Mouse (Mus musculus): ENCODE measurements around the gene Dusp6. TPM values are rescaled to one million over a fixed set of nuclear protein-coding genes. Genes with fewer than 3 reads are reported as not detected.
A peak's percentile ranks its signal among the peaks of the same experiment; 100 is the strongest.

Dusp6 gene
- total RNA-seq, 1 experiment: 83.0 TPM

DNA sequence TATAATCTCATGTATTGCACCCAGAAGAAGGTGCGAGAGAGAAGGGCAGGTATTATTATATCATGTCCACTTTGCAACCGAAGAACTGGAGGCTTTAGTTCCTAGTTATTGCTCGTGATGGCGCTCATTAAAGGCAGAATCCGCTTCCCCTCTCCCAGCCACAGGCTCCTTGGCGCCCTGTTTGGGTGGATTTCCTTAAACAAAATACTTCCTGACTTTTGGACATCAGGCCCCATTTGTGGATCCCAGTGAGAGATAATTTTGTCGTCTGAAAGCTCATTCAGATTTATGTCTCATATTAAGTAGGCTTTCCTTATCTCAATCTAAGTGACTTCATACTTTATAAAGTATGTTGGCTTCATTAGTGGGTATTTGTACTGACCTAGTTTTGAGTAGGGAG is 23.2 kb downstream of the Dusp6 start:
- Histone ChIP-seq H3K9ac (ENCODE audit: insufficient read depth, low read depth, low read length, poor library complexity, severe bottlenecking) (no peak overlapping the region), H3K36me3 (ENCODE audit: control insufficient read depth, insufficient read depth, low read length, poor library complexity, severe bottlenecking) (no peaks in the 10 kb centered on the region), H3K27ac (ENCODE audit: insufficient read depth, low read depth, low read length, poor library complexity, severe bottlenecking) (no peak overlapping the region), H3K9me3 (ENCODE audit: control insufficient read depth, insufficient read depth, low read depth, low read length) (no peaks in the 10 kb centered on the region), H3K4me1 (ENCODE audit: control insufficient read depth in 2 of 2, insufficient read depth in 2 of 2, low read length in 2 of 2, poor library complexity in 1 of 2) (peaks cover 2 to 29% of the 10 kb centered on the region in 2 experiments; a peak in 2 of 4 replicates), H3K4me3 (ENCODE audit: insufficient read depth in 1 of 2, low read depth in 1 of 2, low read length in 2 of 2, poor library complexity in 1 of 2, severe bottlenecking in 1 of 2) (no peak overlapping the region)
- in situ Hi-C loops (cut with MboI; ENCODE audit: low sequenced_read_pairs in 2 of 2, unreplicated experiment in 2 of 2): no loop called here
- no peak for DNase-seq (ENCODE audit: low read depth, low spot score)
- TF ChIP-seq CHD2 (IDR thresholded peaks at IDR 0.05; ENCODE audit: low read depth, low read length) (no peak), MAFK (IDR thresholded peaks at IDR 0.05; ENCODE audit: insufficient read depth, low read depth, low read length) (no peak)

DNA sequence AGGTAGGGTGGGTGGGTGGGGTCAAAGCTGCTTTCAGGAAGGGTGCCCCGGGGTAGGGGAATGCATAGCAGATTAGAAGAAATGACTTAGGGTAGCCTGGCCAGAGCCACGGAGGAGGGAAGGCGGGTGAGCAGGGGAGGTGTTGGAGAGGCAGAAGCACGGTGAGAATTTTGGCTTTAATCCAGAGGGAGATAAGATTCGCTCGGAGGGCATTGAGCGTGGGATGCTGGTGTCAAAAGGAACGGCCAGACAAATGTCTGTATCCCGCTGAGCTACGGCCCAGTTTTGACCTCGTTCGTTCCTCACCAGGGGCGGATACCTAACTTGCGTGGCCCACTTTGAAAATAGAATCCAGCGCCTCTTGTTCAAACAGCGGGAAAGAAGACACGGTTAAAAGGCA is 23.8 kb downstream of the Dusp6 start:
- Histone ChIP-seq H3K4me1 (ENCODE audit: control insufficient read depth in 2 of 2, insufficient read depth in 2 of 2, low read length in 2 of 2, poor library complexity in 1 of 2) (peaks cover 2 to 29% of the 10 kb centered on the region in 2 experiments; a peak in 2 of 4 replicates), H3K36me3 (ENCODE audit: control insufficient read depth, insufficient read depth, low read length, poor library complexity, severe bottlenecking) (no peaks in the 10 kb centered on the region), H3K9me3 (ENCODE audit: control insufficient read depth, insufficient read depth, low read depth, low read length) (no peaks in the 10 kb centered on the region), H3K9ac (ENCODE audit: insufficient read depth, low read depth, low read length, poor library complexity, severe bottlenecking) (no peak overlapping the region), H3K4me3 (ENCODE audit: insufficient read depth in 1 of 2, low read depth in 1 of 2, low read length in 2 of 2, poor library complexity in 1 of 2, severe bottlenecking in 1 of 2) (peak overlapping the region in 1 of 2 experiments; percentile 9; a peak in 1 of 4 replicates), H3K27ac (ENCODE audit: insufficient read depth, low read depth, low read length, poor library complexity, severe bottlenecking) (no peak overlapping the region; the same call in 1 of the 2 replicates)
- DNase-seq (ENCODE audit: low read depth, low spot score): no peak
- TF ChIP-seq ZC3H11A (IDR thresholded peaks at IDR 0.05; ENCODE audit: borderline replicate concordance, low read depth, low read length) (no peak), CHD2 (IDR thresholded peaks at IDR 0.05; ENCODE audit: low read depth, low read length) (no peak), HCFC1 (IDR thresholded peaks at IDR 0.05; ENCODE audit: borderline replicate concordance, insufficient read depth, low read length) (no peak), MAFK (IDR thresholded peaks at IDR 0.05; ENCODE audit: insufficient read depth, low read depth, low read length) (no peak), ZNF384 (IDR thresholded peaks at IDR 0.05; ENCODE audit: low read depth, low read length) (no peak)
- in situ Hi-C loops (cut with MboI; ENCODE audit: low sequenced_read_pairs in 2 of 2, unreplicated experiment in 2 of 2): no loop called here

DNA sequence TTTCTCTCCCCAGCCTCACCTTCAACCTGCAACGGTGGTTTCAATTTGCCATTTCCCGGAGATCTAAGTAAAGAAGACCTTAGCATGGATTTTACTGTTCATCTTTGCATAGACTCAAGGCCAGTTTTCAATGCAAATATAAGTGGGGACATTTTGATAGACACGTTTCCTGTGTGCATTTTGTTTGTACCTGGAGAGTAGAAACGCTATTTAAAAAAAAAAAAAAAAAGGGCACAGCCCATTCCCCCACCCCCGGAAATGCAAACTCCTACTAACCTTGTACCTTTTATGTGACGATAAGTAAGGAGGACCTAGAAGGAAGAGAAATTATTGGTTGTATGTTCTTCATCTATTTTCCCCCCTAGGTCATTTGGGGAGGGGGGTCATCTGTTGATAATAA is 24.2 kb downstream of the Dusp6 start:
- H3K4me1 ChIP-seq (ENCODE audit: control insufficient read depth in 2 of 2, insufficient read depth in 2 of 2, low read length in 2 of 2, poor library complexity in 1 of 2): peaks cover 2 to 29% of the 10 kb centered on the region in 2 experiments; a peak in 2 of 4 replicates
- H3K4me3 ChIP-seq (ENCODE audit: insufficient read depth in 1 of 2, low read depth in 1 of 2, low read length in 2 of 2, poor library complexity in 1 of 2, severe bottlenecking in 1 of 2): peak overlapping the region in 1 of 2 experiments; percentile 9; a peak in 1 of 4 replicates
- H3K9me3 ChIP-seq (ENCODE audit: control insufficient read depth, insufficient read depth, low read depth, low read length): no peaks in the 10 kb centered on the region
- in situ Hi-C loops (cut with MboI; ENCODE audit: low sequenced_read_pairs in 2 of 2, unreplicated experiment in 2 of 2): no loop called here
- H3K27ac ChIP-seq (ENCODE audit: insufficient read depth, low read depth, low read length, poor library complexity, severe bottlenecking): no peak overlapping the region; the same call in 1 of the 2 replicates
- DNase-seq (ENCODE audit: low read depth, low spot score): no peak
- no peaks in the 10 kb centered on the region for H3K36me3 ChIP-seq (ENCODE audit: control insufficient read depth, insufficient read depth, low read length, poor library complexity, severe bottlenecking)
- peak; percentile 48 for TF ChIP-seq ZNF384 (IDR thresholded peaks at IDR 0.05; ENCODE audit: low read depth, low read length)
- no peak for TF ChIP-seq MAFK (IDR thresholded peaks at IDR 0.05; ENCODE audit: insufficient read depth, low read depth, low read length)
- no peak for TF ChIP-seq CHD2 (IDR thresholded peaks at IDR 0.05; ENCODE audit: low read depth, low read length)
- no peak for TF ChIP-seq HCFC1 (IDR thresholded peaks at IDR 0.05; ENCODE audit: borderline replicate concordance, insufficient read depth, low read length)
- H3K9ac ChIP-seq (ENCODE audit: insufficient read depth, low read depth, low read length, poor library complexity, severe bottlenecking): no peak overlapping the region

DNA sequence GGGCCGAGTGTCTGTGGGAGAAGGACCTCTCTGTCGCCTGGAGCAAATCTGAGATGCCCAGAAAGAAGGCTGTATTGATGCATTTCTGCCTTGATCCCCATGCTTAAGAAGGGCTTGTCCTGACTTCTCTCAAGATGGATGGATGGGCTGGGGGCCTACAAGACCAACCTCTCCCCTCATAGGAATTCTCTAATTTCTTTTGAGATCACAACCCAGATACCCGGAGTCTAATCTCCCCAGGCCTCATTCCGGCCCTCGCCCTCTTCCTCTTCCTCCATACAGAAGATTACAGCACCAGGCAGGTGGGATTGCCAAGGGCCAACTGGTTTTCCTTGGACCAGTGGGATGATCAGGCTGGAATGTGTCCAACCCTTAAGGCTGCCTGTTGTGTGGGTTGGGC is 26.1 kb downstream of the Dusp6 start:
- Histone ChIP-seq H3K4me1 (ENCODE audit: control insufficient read depth in 2 of 2, insufficient read depth in 2 of 2, low read length in 2 of 2, poor library complexity in 1 of 2) (peaks cover 2 to 24% of the 10 kb centered on the region in 2 experiments; a peak in 2 of 4 replicates), H3K9me3 (ENCODE audit: control insufficient read depth, insufficient read depth, low read depth, low read length) (no peaks in the 10 kb centered on the region), H3K4me3 (ENCODE audit: insufficient read depth in 1 of 2, low read depth in 1 of 2, low read length in 2 of 2, poor library complexity in 1 of 2, severe bottlenecking in 1 of 2) (no peak overlapping the region), H3K27ac (ENCODE audit: insufficient read depth, low read depth, low read length, poor library complexity, severe bottlenecking) (no peak overlapping the region), H3K36me3 (ENCODE audit: control insufficient read depth, insufficient read depth, low read length, poor library complexity, severe bottlenecking) (no peaks in the 10 kb centered on the region), H3K9ac (ENCODE audit: insufficient read depth, low read depth, low read length, poor library complexity, severe bottlenecking) (no peak overlapping the region)
- in situ Hi-C loops (cut with MboI; ENCODE audit: low sequenced_read_pairs in 2 of 2, unreplicated experiment in 2 of 2): no loop called here
- no peak for DNase-seq (ENCODE audit: low read depth, low spot score)
- no peak for TF ChIP-seq CHD2 (IDR thresholded peaks at IDR 0.05; ENCODE audit: low read depth, low read length)
- no peak for TF ChIP-seq ZC3H11A (IDR thresholded peaks at IDR 0.05; ENCODE audit: borderline replicate concordance, low read depth, low read length)
- no peak for TF ChIP-seq ZNF384 (IDR thresholded peaks at IDR 0.05; ENCODE audit: low read depth, low read length)
- no peak for TF ChIP-seq HCFC1 (IDR thresholded peaks at IDR 0.05; ENCODE audit: borderline replicate concordance, insufficient read depth, low read length)
- no peak for TF ChIP-seq MAFK (IDR thresholded peaks at IDR 0.05; ENCODE audit: insufficient read depth, low read depth, low read length)

DNA sequence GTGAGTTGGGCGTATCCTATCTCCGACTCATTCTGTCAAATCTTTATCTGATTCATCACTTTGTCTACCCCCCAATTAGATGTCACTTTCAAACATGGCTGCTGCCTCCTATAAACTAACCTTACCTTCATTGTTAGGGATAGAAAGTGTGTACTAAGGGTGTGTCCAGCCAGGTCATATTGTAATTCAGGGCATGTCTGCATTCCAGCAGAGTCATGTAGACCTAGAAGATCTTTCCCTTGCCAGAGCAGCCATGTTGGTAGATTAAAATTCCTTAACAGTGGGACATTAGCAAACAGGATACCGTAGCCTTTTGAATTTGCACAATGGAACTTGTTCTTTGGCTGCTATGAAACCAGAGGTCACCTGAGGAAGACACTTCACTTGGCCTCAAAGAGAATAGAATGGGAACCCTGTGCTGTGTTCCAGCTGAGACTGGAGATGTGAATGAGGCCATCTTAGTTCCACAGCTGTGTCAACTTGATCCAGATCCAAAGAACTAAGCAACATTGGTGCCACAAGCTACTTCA is 30.1 kb downstream of the Dusp6 start:
- Histone ChIP-seq H3K4me3 (ENCODE audit: insufficient read depth in 1 of 2, low read depth in 1 of 2, low read length in 2 of 2, poor library complexity in 1 of 2, severe bottlenecking in 1 of 2) (no peak overlapping the region), H3K36me3 (ENCODE audit: control insufficient read depth, insufficient read depth, low read length, poor library complexity, severe bottlenecking) (no peaks in the 10 kb centered on the region), H3K9ac (ENCODE audit: insufficient read depth, low read depth, low read length, poor library complexity, severe bottlenecking) (no peak overlapping the region), H3K27ac (ENCODE audit: insufficient read depth, low read depth, low read length, poor library complexity, severe bottlenecking) (no peak overlapping the region), H3K9me3 (ENCODE audit: control insufficient read depth, insufficient read depth, low read depth, low read length) (no peaks in the 10 kb centered on the region), H3K4me1 (ENCODE audit: control insufficient read depth in 2 of 2, insufficient read depth in 2 of 2, low read length in 2 of 2, poor library complexity in 1 of 2) (peaks cover 3 to 9% of the 10 kb centered on the region in 2 experiments; a peak in 3 of 4 replicates)
- TF ChIP-seq CHD2 (IDR thresholded peaks at IDR 0.05; ENCODE audit: low read depth, low read length) (no peak), ZNF384 (IDR thresholded peaks at IDR 0.05; ENCODE audit: low read depth, low read length) (no peak), MAFK (IDR thresholded peaks at IDR 0.05; ENCODE audit: insufficient read depth, low read depth, low read length) (no peak; the same call in 1 of the 2 replicates), HCFC1 (IDR thresholded peaks at IDR 0.05; ENCODE audit: borderline replicate concordance, insufficient read depth, low read length) (no peak), ZC3H11A (IDR thresholded peaks at IDR 0.05; ENCODE audit: borderline replicate concordance, low read depth, low read length) (no peak)
- in situ Hi-C loops (cut with MboI; ENCODE audit: low sequenced_read_pairs in 2 of 2, unreplicated experiment in 2 of 2): no loop called here
- DNase-seq (ENCODE audit: low read depth, low spot score): no peak

Data from ES-E14 (cell line).